Mouse (Mus musculus): Measurements from ENCODE around the gene Thnsl1.

The Thnsl1 gene

GRCm38 (mm10) chr2:21204912-21205830 lies at the start of gene Thnsl1, which contains the start of gene Enkur:
Gene Thnsl1, plus strand, starts transcription at chr2:21205724.
Gene Enkur, minus strand, starts transcription at chr2:21205365.
- DNase-seq (ENCODE audit: low spot score in 2 of 2), result peak; percentile 98 to 100

- no peak for DNase-seq (ENCODE audit: low spot score in 2 of 2)
Observed at GRCm38 (mm10) chr2:21164296-21164695, 41.2 kb upstream of the Thnsl1 start.

- no peak for DNase-seq (ENCODE audit: low spot score in 2 of 2)
Observed at GRCm38 (mm10) chr2:21167916-21168315, 37.6 kb upstream of the Thnsl1 start.

- DNase-seq (ENCODE audit: low spot score in 2 of 2), result no peak
Observed at GRCm38 (mm10) chr2:21172797-21173196, 32.7 kb upstream of the Thnsl1 start.

- no peak for DNase-seq (ENCODE audit: low spot score in 2 of 2)
Observed at GRCm38 (mm10) chr2:21179136-21179535, 26.4 kb upstream of the Thnsl1 start.

GRCm38 (mm10) chr2:21182811-21183210 lies 22.7 kb upstream of the Thnsl1 start:
- DNase-seq (ENCODE audit: low spot score in 2 of 2), result peak in 1 of 2 experiments; percentile 36

GRCm38 (mm10) chr2:21187576-21187975 lies 17.9 kb upstream of the Thnsl1 start:
- peak; percentile 44 to 45 for DNase-seq (ENCODE audit: low spot score in 2 of 2)

- no peak for DNase-seq (ENCODE audit: low spot score in 2 of 2)
Observed at GRCm38 (mm10) chr2:21188610-21189009, 16.9 kb upstream of the Thnsl1 start.

- DNase-seq (ENCODE audit: low spot score in 2 of 2), result no peak
Observed at GRCm38 (mm10) chr2:21191232-21191631, 14.3 kb upstream of the Thnsl1 start.

GRCm38 (mm10) chr2:21195233-21195632 lies 10.3 kb upstream of the Thnsl1 start:
- DNase-seq (ENCODE audit: low spot score in 2 of 2), result no peak

GRCm38 (mm10) chr2:21199051-21199450 lies 6.5 kb upstream of the Thnsl1 start:
- no peak for DNase-seq (ENCODE audit: low spot score in 2 of 2)

GRCm38 (mm10) chr2:21202754-21203153 lies 2.8 kb upstream of the Thnsl1 start:
- no peak for DNase-seq (ENCODE audit: low spot score in 2 of 2)

- no peak for DNase-seq (ENCODE audit: low spot score in 2 of 2)
Observed at GRCm38 (mm10) chr2:21205831-21206159, 271 bp downstream of the Thnsl1 start.

GRCm38 (mm10) chr2:21206278-21206677 lies 754 bp downstream of the Thnsl1 start:
- no peak for DNase-seq (ENCODE audit: low spot score in 2 of 2)

- no peak for DNase-seq (ENCODE audit: low spot score in 2 of 2)
Observed at GRCm38 (mm10) chr2:21211361-21211760, 5.8 kb downstream of the Thnsl1 start.

- no peak for DNase-seq (ENCODE audit: low spot score in 2 of 2)
Observed at GRCm38 (mm10) chr2:21214322-21214721, 8.8 kb downstream of the Thnsl1 start.

GRCm38 (mm10) chr2:21215284-21215683 lies 9.8 kb downstream of the Thnsl1 start:
- DNase-seq (ENCODE audit: low spot score in 2 of 2), result no peak

- no peak for DNase-seq (ENCODE audit: low spot score in 2 of 2)
Observed at GRCm38 (mm10) chr2:21222453-21223384, 17.2 kb downstream of the Thnsl1 start.

GRCm38 (mm10) chr2:21230276-21230675 lies 24.8 kb downstream of the Thnsl1 start:
- no peak for DNase-seq (ENCODE audit: low spot score in 2 of 2)

GRCm38 (mm10) chr2:21231147-21231546 lies 25.6 kb downstream of the Thnsl1 start:
- no peak for DNase-seq (ENCODE audit: low spot score in 2 of 2)

GRCm38 (mm10) chr2:21234871-21235648 lies 29.5 kb downstream of the Thnsl1 start:
- peak; percentile 20 to 66 for DNase-seq (ENCODE audit: low spot score in 2 of 2)

All from urinary bladder, adult 18-20 months (tissue).